Mouse (Mus musculus) embryonic facial prominence, embryonic 11.5 days (tissue): ENCODE results near the gene Ttc9c. TPM values are rescaled to one million over a fixed set of nuclear protein-coding genes. Genes with fewer than 3 reads are reported as not detected.

Experiments used
- ATAC-seq: fragments of 200-750 bp; cut with Nextera tagmentation; replicated peaks from 2 replicates; pipeline ENCODE4 v1.8.0; 2017; ENCODE audit warnings: low read depth; ENCODE audit not compliant: insufficient number of reproducible peaks, low FRiP score, low TSS enrichment
- DNase-seq: peaks from one replicate; pipeline ENCODE4 v3.0.0-alpha.2; 2015; ENCODE audit warnings: low spot score
- H3K27ac ChIP-seq: fragments of 300-500 bp; sonication (generic); replicated peaks from 2 replicates; pipeline ENCODE4 v1.5.1; 2014; ENCODE audit warnings: mild to moderate bottlenecking, low read depth, low read length, control low read depth
- H3K27me3 ChIP-seq: fragments of 300-500 bp; sonication (generic); 2 replicates; pipeline ENCODE4 v1.6.1; 2014; ENCODE audit warnings: mild to moderate bottlenecking, low read length, moderate library complexity, mixed read lengths; ENCODE audit not compliant: control insufficient read depth, insufficient read depth
- H3K36me3 ChIP-seq: fragments of 300-500 bp; sonication (generic); replicated peaks from 2 replicates; pipeline ENCODE4 v1.6.1; 2014; ENCODE audit warnings: low read depth, mild to moderate bottlenecking, low read length, moderate library complexity, mixed read lengths; ENCODE audit not compliant: control insufficient read depth, insufficient read depth
- H3K4me1 ChIP-seq: fragments of 300-500 bp; sonication (generic); 2 replicates; pipeline ENCODE4 v1.6.1; 2014; ENCODE audit warnings: low read length, mixed read lengths; ENCODE audit not compliant: control insufficient read depth, insufficient read depth
- H3K4me2 ChIP-seq: fragments of 300-500 bp; sonication (generic); 2 replicates; pipeline ENCODE4 v1.6.1; 2014; ENCODE audit warnings: low read depth, mild to moderate bottlenecking, control low read depth, low read length, moderate library complexity
- H3K4me3 ChIP-seq: fragments of 300-500 bp; sonication (generic); 2 replicates; pipeline ENCODE4 v1.5.1; 2014; ENCODE audit warnings: low read depth, low read length, control low read depth
- H3K9ac ChIP-seq: fragments of 300-500 bp; sonication (generic); replicated peaks from 2 replicates; pipeline ENCODE4 v1.6.1; 2014; ENCODE audit warnings: mild to moderate bottlenecking, control low read depth, low read length
- H3K9me3 ChIP-seq: fragments of 300-500 bp; sonication (generic); replicated peaks from 2 replicates; pipeline ENCODE4 v1.6.1; 2016; ENCODE audit warnings: mild to moderate bottlenecking, low read length, inconsistent platforms, mixed read lengths; ENCODE audit not compliant: control insufficient read depth
- WGBS: fragments of 180-500 bp; shearing (Covaris S2); extraction: QIAGEN DNeasy Blood & Tissue Kit; methylation state at CpG from one replicate; pipeline ENCODE4 v1.1.7; 2014; 5-methylcytosine and 5-hydroxymethylcytosine counted together
- polyA plus RNA-seq: library from polyadenylated mRNA; unstranded; fragments of >200 nt; fragmentation: Nextera tagmentation; extraction: Ambion mirVana; gene quantifications from 2 replicates; pipeline ENCODE4 v1.2.1, GENCODE M21; 2014

Gene Ttc9c
- polyA plus RNA-seq, 1 experiment from 2014 or later: 68.7 TPM

DNA sequence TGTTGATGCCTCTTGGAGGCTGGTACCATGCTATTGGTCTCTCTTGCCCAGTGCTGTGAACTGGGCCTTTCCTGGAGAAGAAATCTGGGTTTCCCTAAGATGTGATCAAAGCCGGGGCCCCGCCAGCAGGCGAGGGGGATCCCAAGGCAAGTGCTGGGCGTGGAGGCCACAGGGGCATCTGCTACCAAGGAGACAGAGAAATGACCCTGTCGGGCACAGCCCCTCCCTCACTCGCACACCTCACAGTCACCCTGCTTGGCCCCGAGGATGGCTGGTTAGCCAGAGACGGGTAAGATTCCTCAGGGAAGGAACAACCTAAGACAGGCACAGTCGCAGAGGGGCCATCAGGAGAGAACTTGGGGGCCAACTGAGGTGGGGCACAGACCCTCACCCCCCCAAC, 53.6 kb downstream of the Ttc9c start:
- WGBS: 96% methylated on average over 9 of the region's 9 CpGs
- Histone ChIP-seq H3K9me3 (no peaks in the 10 kb centered on the region), H3K27ac (no peak overlapping the region), H3K9ac (no peak overlapping the region), H3K4me1 (no peaks in the 10 kb centered on the region), H3K4me3 (no peak overlapping the region), H3K27me3 (no peaks in the 10 kb centered on the region), H3K36me3 (peaks cover 31% of the 10 kb centered on the region), H3K4me2 (no peak overlapping the region)
- ATAC-seq (no peak; the same call in 1 of the 2 replicates), DNase-seq (no peak)

DNA sequence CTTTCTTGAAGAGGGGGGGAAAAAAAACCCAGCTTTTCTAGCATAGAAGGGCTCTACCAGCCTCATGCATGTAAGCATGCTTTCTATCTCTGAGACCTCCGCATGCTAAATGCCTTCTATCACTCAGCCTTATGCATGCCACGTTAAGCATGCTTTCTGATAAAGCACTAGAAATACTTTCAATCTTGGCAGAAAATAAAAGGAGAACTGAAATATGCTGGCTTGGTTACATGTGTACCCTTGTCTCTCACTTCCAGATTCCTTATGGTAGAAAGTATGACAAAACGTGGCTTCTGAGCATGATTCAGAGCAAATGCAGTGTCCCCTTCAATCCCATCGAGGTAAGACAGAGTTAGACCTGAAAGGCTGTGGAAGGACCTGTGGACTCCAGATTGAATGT, 55.9 kb downstream of the Ttc9c start:
- Histone ChIP-seq H3K27me3 (no peaks in the 10 kb centered on the region), H3K4me2 (no peak overlapping the region), H3K4me1 (no peaks in the 10 kb centered on the region), H3K36me3 (peaks cover 27% of the 10 kb centered on the region), H3K9ac (no peak overlapping the region), H3K4me3 (no peak overlapping the region), H3K27ac (no peak overlapping the region), H3K9me3 (no peaks in the 10 kb centered on the region)
- DNase-seq: no peak
- WGBS: 95% methylated on average over 4 of the region's 4 CpGs
- ATAC-seq: no peak

DNA sequence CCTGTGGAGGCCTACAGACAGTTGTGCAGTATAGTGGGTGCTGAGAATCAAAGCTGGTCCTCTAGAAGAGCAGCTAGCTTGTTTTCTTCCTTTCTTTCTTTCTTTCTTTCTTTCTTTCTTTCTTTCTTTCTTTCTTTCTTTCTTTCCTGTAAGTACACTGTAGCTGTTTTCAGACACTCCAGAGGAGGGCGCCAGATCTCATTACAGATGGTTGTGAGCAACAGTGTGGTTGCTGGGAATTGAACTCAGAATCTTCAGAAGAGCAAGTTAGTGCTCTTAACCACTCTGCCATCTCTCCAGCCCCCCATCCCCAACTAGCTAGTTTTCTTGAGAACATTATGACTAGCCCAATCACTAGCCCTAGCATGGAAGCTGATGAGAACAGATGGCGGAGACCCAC, 58.4 kb downstream of the Ttc9c start:
- peaks cover 17% of the 10 kb centered on the region for H3K36me3 ChIP-seq

More for the DNA sequence above, 58.4 kb downstream of the Ttc9c start:
- 85% methylated on average over 2 of the region's 2 CpGs for WGBS
- H3K4me1 ChIP-seq: no peaks in the 10 kb centered on the region
- no peak overlapping the region for H3K4me2 ChIP-seq
- no peak overlapping the region for H3K4me3 ChIP-seq
- no peaks in the 10 kb centered on the region for H3K9me3 ChIP-seq
- H3K9ac ChIP-seq: no peak overlapping the region
- no peak overlapping the region for H3K27ac ChIP-seq
- ATAC-seq (no peak), DNase-seq (no peak)
- H3K27me3 ChIP-seq: no peaks in the 10 kb centered on the region

Other genes with a start within 250 kb of the Ttc9c start
- 0.06 TPM in 1 of 2 replicates, not detected in the other for gene Slc22a8, start 228.1 kb downstream of the Ttc9c start, polyA plus RNA-seq
- gene Slc22a6, start 201.3 kb downstream of the Ttc9c start, polyA plus RNA-seq: 0.10 and 0.29 TPM in 2 replicates
- 0.06 and 0.08 TPM in 2 replicates for gene Chrm1, start 155.5 kb downstream of the Ttc9c start, polyA plus RNA-seq
- gene Slc3a2, start 96.0 kb downstream of the Ttc9c start, polyA plus RNA-seq: 120 and 125 TPM in 2 replicates
- gene Wdr74, start 83.5 kb downstream of the Ttc9c start, polyA plus RNA-seq: 91.0 and 92.3 TPM in 2 replicates
- gene 1700092M07Rik, start 78.6 kb downstream of the Ttc9c start, polyA plus RNA-seq: 1.1 and 1.8 TPM in 2 replicates
- 107 and 110 TPM in 2 replicates for gene Stx5a, start 77.9 kb downstream of the Ttc9c start, polyA plus RNA-seq
- gene Nxf1, start 62.3 kb downstream of the Ttc9c start, polyA plus RNA-seq: 230 and 238 TPM in 2 replicates
- gene Tmem223, start 48.3 kb downstream of the Ttc9c start, polyA plus RNA-seq: 191 and 197 TPM in 2 replicates
- 44.8 and 51.2 TPM in 2 replicates for gene Tmem179b, start 44.9 kb downstream of the Ttc9c start, polyA plus RNA-seq
- gene Taf6l, start 32.9 kb downstream of the Ttc9c start, polyA plus RNA-seq: 19.0 and 19.9 TPM in 2 replicates
- 199 and 202 TPM in 2 replicates for gene Polr2g, start 20.8 kb downstream of the Ttc9c start, polyA plus RNA-seq
- gene Zbtb3, start 16.8 kb downstream of the Ttc9c start, polyA plus RNA-seq: 6.0 and 8.0 TPM in 2 replicates
- 6.7 and 6.8 TPM in 2 replicates for gene Hnrnpul2, start 677 bp upstream of the Ttc9c start, polyA plus RNA-seq
- not detected in 2 replicates for gene AC129217.1, start 10.4 kb upstream of the Ttc9c start, polyA plus RNA-seq
- 29.9 and 39.1 TPM in 2 replicates for gene Bscl2, start 18.1 kb upstream of the Ttc9c start, polyA plus RNA-seq
- gene Gng3, start 19.9 kb upstream of the Ttc9c start, polyA plus RNA-seq: 39.8 and 44.8 TPM in 2 replicates
- 0.10 and 0.49 TPM in 2 replicates for gene Lrrn4cl, start 31.4 kb upstream of the Ttc9c start, polyA plus RNA-seq
- gene Ubxn1, start 52.2 kb upstream of the Ttc9c start, polyA plus RNA-seq: 184 and 189 TPM in 2 replicates
- 56.1 and 62.0 TPM in 2 replicates for gene Uqcc3, start 61.6 kb upstream of the Ttc9c start, polyA plus RNA-seq
- 116 and 122 TPM in 2 replicates for gene Lbhd1, start 64.4 kb upstream of the Ttc9c start, polyA plus RNA-seq
- not detected in 2 replicates for gene Gm49403, start 64.6 kb upstream of the Ttc9c start, polyA plus RNA-seq
- gene 1810009A15Rik, start 69.5 kb upstream of the Ttc9c start, polyA plus RNA-seq: 111 and 126 TPM in 2 replicates
- gene Gm49416, start 69.6 kb upstream of the Ttc9c start, polyA plus RNA-seq: 0.34 TPM in 1 of 2 replicates, not detected in the other
- 30.5 and 34.6 TPM in 2 replicates for gene Ints5, start 73.7 kb upstream of the Ttc9c start, polyA plus RNA-seq
- gene Ganab, start 78.7 kb upstream of the Ttc9c start, polyA plus RNA-seq: 97.4 and 114 TPM in 2 replicates
- gene B3gat3, start 101.0 kb upstream of the Ttc9c start, polyA plus RNA-seq: 32.0 and 32.8 TPM in 2 replicates
- 0.72 and 0.81 TPM in 2 replicates for gene Rom1, start 110.0 kb upstream of the Ttc9c start, polyA plus RNA-seq
- 8.4 and 9.0 TPM in 2 replicates for gene Eml3, start 110.2 kb upstream of the Ttc9c start, polyA plus RNA-seq
- gene Mta2, start 122.5 kb upstream of the Ttc9c start, polyA plus RNA-seq: 57.5 and 57.6 TPM in 2 replicates
- 25.5 and 28.0 TPM in 2 replicates for gene Tut1, start 134.5 kb upstream of the Ttc9c start, polyA plus RNA-seq
- gene Eef1g, start 147.7 kb upstream of the Ttc9c start, polyA plus RNA-seq: 535 and 538 TPM in 2 replicates
- 10.6 and 11.5 TPM in 2 replicates for gene Ahnak, start 170.0 kb upstream of the Ttc9c start, polyA plus RNA-seq